Mouse (Mus musculus) retina, postnatal 1 day (tissue): ENCODE data around the gene Nup107.

Experiments used
- DNase-seq: peaks from one replicate; pipeline ENCODE4 v3.0.0-alpha.2; 2012

The Nup107 gene

GRCm38 (mm10) chr10:117799806-117800205, 7.3 kb upstream of the Nup107 start:
- no peak for DNase-seq

GRCm38 (mm10) chr10:117798436-117799035, 6.0 kb upstream of the Nup107 start:
- DNase-seq = no peak

- no peak for DNase-seq
Observed at GRCm38 (mm10) chr10:117797684-117798083, 5.2 kb upstream of the Nup107 start.

- DNase-seq = no peak
Observed at GRCm38 (mm10) chr10:117797106-117797505, 4.6 kb upstream of the Nup107 start.

GRCm38 (mm10) chr10:117796181-117796580, 3.7 kb upstream of the Nup107 start:
- DNase-seq = peak; percentile 13

- DNase-seq = no peak
Observed at GRCm38 (mm10) chr10:117795206-117795605, 2.7 kb upstream of the Nup107 start.

- DNase-seq = no peak
Observed at GRCm38 (mm10) chr10:117793436-117794030, 1.0 kb upstream of the Nup107 start.

GRCm38 (mm10) chr10:117791171-117791470, 1.4 kb downstream of the Nup107 start:
- DNase-seq = no peak

GRCm38 (mm10) chr10:117790421-117791170, 1.9 kb downstream of the Nup107 start:
- no peak for DNase-seq

- no peak for DNase-seq
Observed at GRCm38 (mm10) chr10:117790011-117790410, 2.5 kb downstream of the Nup107 start.

GRCm38 (mm10) chr10:117784646-117785045, 7.9 kb downstream of the Nup107 start:
- no peak for DNase-seq

GRCm38 (mm10) chr10:117783786-117784420, 8.6 kb downstream of the Nup107 start:
- no peak for DNase-seq

- DNase-seq = no peak
Observed at GRCm38 (mm10) chr10:117782491-117783260, 9.8 kb downstream of the Nup107 start.

- no peak for DNase-seq
Observed at GRCm38 (mm10) chr10:117782056-117782455, 10.4 kb downstream of the Nup107 start.

GRCm38 (mm10) chr10:117781021-117781725, 11.3 kb downstream of the Nup107 start:
- no peak for DNase-seq

- no peak for DNase-seq
Observed at GRCm38 (mm10) chr10:117780306-117780911, 12.1 kb downstream of the Nup107 start.

- DNase-seq = no peak
Observed at GRCm38 (mm10) chr10:117779581-117780305, 12.8 kb downstream of the Nup107 start.

- no peak for DNase-seq
Observed at GRCm38 (mm10) chr10:117778951-117779350, 13.6 kb downstream of the Nup107 start.

- DNase-seq = no peak
Observed at GRCm38 (mm10) chr10:117778328-117778910, 14.1 kb downstream of the Nup107 start.

GRCm38 (mm10) chr10:117777501-117778327, 14.8 kb downstream of the Nup107 start:
- no peak for DNase-seq
